ENCODE assay signal across 8 mouse cellular contexts in genomic region chr11:117987032-117987451, GRCm38 (mm10). TPM values are rescaled to one million over a fixed set of nuclear protein-coding genes. Genes with fewer than 3 reads are reported as not detected.
DNase-seq lines count a peak whose midpoint lies in the region; ATAC-seq and TF ChIP-seq lines count a peak whose summit lies in the region.

No protein-coding gene starts in this region.

- peaks cover 5% of the 10 kb centered on the region; the same call in 1 of the 2 replicates for H3K27me3 ChIP-seq in hindbrain, embryonic 10.5 days (ENCODE audit: insufficient read depth, poor library complexity, severe bottlenecking)
- H3K27me3 ChIP-seq in liver, postnatal 0 days (ENCODE audit: insufficient read depth, low read length) = no peaks in the 10 kb centered on the region
- H3K27me3 ChIP-seq in neural tube, embryonic 13.5 days = no peaks in the 10 kb centered on the region

- peak overlapping the region; percentile 93 for H3K9ac ChIP-seq in liver, postnatal 0 days (replicated peaks)
- H3K9ac ChIP-seq in neural tube, embryonic 13.5 days = peak overlapping the region; percentile 96

- WGBS in hindbrain, embryonic 10.5 days = under 1% methylated on average over 32 of the region's 32 CpGs
- WGBS in liver, postnatal 0 days (ENCODE audit: insufficient replicate concordance) = 0% methylated on average over 32 of the region's 32 CpGs
- under 1% methylated on average over 32 of the region's 32 CpGs for WGBS in neural tube, embryonic 13.5 days

- peak; percentile 68 for ATAC-seq in liver, postnatal 0 days
- ATAC-seq in neural tube, embryonic 13.5 days (ENCODE audit: low read depth) = peak; percentile 77

- H3K4me3 ChIP-seq in layer of hippocampus, adult 2 months = peak overlapping the region; percentile 65
- peak overlapping the region; percentile 100 for H3K4me3 ChIP-seq in hindbrain, embryonic 10.5 days
- peak overlapping the region; percentile 93 for H3K4me3 ChIP-seq in liver, postnatal 0 days (ENCODE audit: low read depth, low read length)
- H3K4me3 ChIP-seq in neural tube, embryonic 13.5 days = peak overlapping the region; percentile 97

- no peak for TF ChIP-seq EP300 in liver, postnatal 0 days (IDR thresholded peaks at IDR 0.05; ENCODE audit: low read depth)

- peak overlapping the region; percentile 96 for H3K27ac ChIP-seq in layer of hippocampus, adult 2 months
- H3K27ac ChIP-seq in hindbrain, embryonic 10.5 days = peak overlapping the region; percentile 93
- H3K27ac ChIP-seq in liver, postnatal 0 days (ENCODE audit: low read depth) = peak overlapping the region; percentile 92
- H3K27ac ChIP-seq in neural tube, embryonic 13.5 days (replicated peaks) = peak overlapping the region; percentile 90

- H3K4me1 ChIP-seq in hindbrain, embryonic 10.5 days (replicated peaks) = peaks cover 57% of the 10 kb centered on the region
- H3K4me1 ChIP-seq in liver, postnatal 0 days (ENCODE audit: insufficient read depth) = peaks cover 50% of the 10 kb centered on the region
- peaks cover 56% of the 10 kb centered on the region for H3K4me1 ChIP-seq in neural tube, embryonic 13.5 days (replicated peaks)

- DNase-seq in layer of hippocampus, adult 2 months (ENCODE audit: low spot score in 2 of 2) = no peak
- DNase-seq in layer of hippocampus, adult 8-10 months (ENCODE audit: low spot score in 2 of 2) = no peak
- peak; percentile 35 for DNase-seq in brain, adult 2 months (ENCODE audit: low read depth, low spot score)
- DNase-seq in hindbrain, embryonic 10.5 days (ENCODE audit: low spot score) = no peak
- peak; percentile 70 for DNase-seq in liver, postnatal 0 days
- no peak for DNase-seq in thymus, postnatal 0 days (ENCODE audit: low spot score)
- no peak for DNase-seq in urinary bladder, postnatal 10 days (ENCODE audit: low spot score)

- no peak for TF ChIP-seq CTCF in layer of hippocampus, adult 2 months (conservative IDR thresholded peaks at IDR 0.05)
- TF ChIP-seq CTCF in liver, postnatal 0 days (IDR thresholded peaks at IDR 0.05; ENCODE audit: low read depth) = no peak

- peak overlapping the region; percentile 73 for H3K4me2 ChIP-seq in liver, postnatal 0 days (ENCODE audit: low read depth, low read length)
- peak overlapping the region; percentile 94 for H3K4me2 ChIP-seq in neural tube, embryonic 13.5 days

- H3K9me3 ChIP-seq in hindbrain, embryonic 10.5 days = no peaks in the 10 kb centered on the region
- H3K9me3 ChIP-seq in liver, postnatal 0 days (ENCODE audit: low read length) = no peaks in the 10 kb centered on the region
- H3K9me3 ChIP-seq in neural tube, embryonic 13.5 days = no peaks in the 10 kb centered on the region

- no peaks in the 10 kb centered on the region for H3K36me3 ChIP-seq in hindbrain, embryonic 10.5 days
- 0 out of 2 replicates have a peak, but pooled peaks cover 2% of the 10 kb centered on the region for H3K36me3 ChIP-seq in liver, postnatal 0 days (replicated peaks; ENCODE audit: insufficient read depth, low read length)
- no peaks in the 10 kb centered on the region for H3K36me3 ChIP-seq in neural tube, embryonic 13.5 days

RNA-seq across cellular contexts. Expression of gene Pgs1, which starts 0.9 kb away (rescaled TPM):
- total RNA-seq in layer of hippocampus, adult 2 months (2021) = 10 to 100 TPM; 76.2 to 81.3 TPM
- 10 to 100 TPM; 71.3 to 80.4 (median 78.8) TPM for total RNA-seq in layer of hippocampus, adult 8-10 months (2022)
- 46.2 and 51.9 TPM in 2 replicates for polyA plus RNA-seq in hindbrain, embryonic 10.5 days (2016; fragmentation: Nextera tagmentation; extraction: Ambion mirVana)
- 9.1 and 10.1 TPM in 2 replicates for polyA plus RNA-seq in liver, postnatal 0 days (2015; fragmentation: Nextera tagmentation; extraction: Ambion mirVana)
- 46.9 and 49.0 TPM in 2 replicates for polyA plus RNA-seq in neural tube, embryonic 13.5 days (2015; fragmentation: Nextera tagmentation; extraction: Ambion mirVana)
- 54.8 and 55.6 TPM in 2 replicates for polyA plus RNA-seq in thymus, postnatal 0 days (2015; fragmentation: Nextera tagmentation; extraction: Ambion mirVana)

RNA-seq across cellular contexts. Expression of gene Socs3, which starts 17.2 kb away (rescaled TPM):
- 1 to 10 TPM in 1 of 2 experiments, under 1 TPM in 1; 0.92 to 1.3 TPM for total RNA-seq in layer of hippocampus, adult 2 months (2021)
- 1 to 10 TPM in 3 of 4 experiments, under 1 TPM in 1; 0.81 to 7.9 (median 3.3) TPM for total RNA-seq in layer of hippocampus, adult 8-10 months (2022)
- polyA plus RNA-seq in hindbrain, embryonic 10.5 days (2016; fragmentation: Nextera tagmentation; extraction: Ambion mirVana) = 12.5 and 14.2 TPM in 2 replicates
- 3.5 and 5.8 TPM in 2 replicates for polyA plus RNA-seq in liver, postnatal 0 days (2015; fragmentation: Nextera tagmentation; extraction: Ambion mirVana)
- 7.8 and 8.7 TPM in 2 replicates for polyA plus RNA-seq in neural tube, embryonic 13.5 days (2015; fragmentation: Nextera tagmentation; extraction: Ambion mirVana)
- 25.8 and 26.7 TPM in 2 replicates for polyA plus RNA-seq in thymus, postnatal 0 days (2015; fragmentation: Nextera tagmentation; extraction: Ambion mirVana)

Comparison
In these comparisons a context has a peak if more than half of its experiments do, and no peak if none do; other contexts are left out.
1. DNase-seq: peak in brain, adult 2 months (single experiment) and liver, postnatal 0 days (single experiment); none in layer of hippocampus, adult 2 months (0 of 2), layer of hippocampus, adult 8-10 months (0 of 2), hindbrain, embryonic 10.5 days (single experiment), thymus, postnatal 0 days (single experiment) and urinary bladder, postnatal 10 days (single experiment).
2. Peak in every context shown above with its lines, with median percentiles within 50 percentile points of each other: H3K27ac ChIP-seq and H3K4me3 ChIP-seq.